Mouse (Mus musculus): Measurements from ENCODE around the gene Olfr1098.

DNA sequence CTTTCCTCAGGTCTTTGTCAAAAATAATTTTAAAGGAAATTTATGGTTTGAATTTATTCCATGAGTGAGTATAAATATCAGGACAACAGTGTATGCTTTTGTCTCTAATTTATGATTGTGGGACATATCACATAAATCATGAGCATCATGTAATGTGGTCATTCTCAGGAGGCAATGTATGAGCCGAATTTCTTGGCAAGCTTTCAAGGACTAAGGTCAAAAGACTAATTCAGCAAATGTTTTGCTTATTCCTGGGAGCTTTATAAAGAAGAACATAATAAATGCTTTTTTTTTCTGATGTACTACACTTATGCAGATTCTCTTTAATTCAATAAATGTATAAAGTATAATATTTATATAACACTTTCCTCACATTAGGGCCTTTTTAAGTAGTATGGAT lies 49.6 kb downstream of the Olfr1098 start, which contains the start of gene Gm13723:
- no peak for TF ChIP-seq POLR2A (IDR thresholded peaks at IDR 0.05; ENCODE audit: insufficient read length, low read depth)
- no peak for TF ChIP-seq REST (IDR thresholded peaks at IDR 0.05; ENCODE audit: insufficient read depth, insufficient read length)
